Mouse (Mus musculus): Measurements from ENCODE around the gene Mkrn1. TPM values are rescaled to one million over a fixed set of nuclear protein-coding genes. Genes with fewer than 3 reads are reported as not detected.
"Not testable (repeated sequence)": the region's sequence is repeated elsewhere in the genome, so short reads cannot be mapped to it uniquely, and the experiment has no call there.

Mkrn1 gene
- polyA plus RNA-seq, 2 experiments = 116 to 198 TPM

- H3K36me3 ChIP-seq (replicated peaks; ENCODE audit: control insufficient read depth, insufficient read depth, low read depth) = no peaks in the 10 kb centered on the region
- H3K9me3 ChIP-seq (ENCODE audit: control insufficient read depth, low read length) = no peaks in the 10 kb centered on the region
- 54% methylated on average over 7 of the region's 7 CpGs for WGBS (ENCODE audit: insufficient replicate concordance)
- peak overlapping the region; percentile 36 for H3K4me2 ChIP-seq (ENCODE audit: low read depth)
- H3K9ac ChIP-seq (replicated peaks) = peak overlapping the region; percentile 19; the same call in 1 of the 2 replicates
- H3K4me3 ChIP-seq (ENCODE audit: insufficient read depth in 1 of 2, low read depth in 2 of 2, low read length in 2 of 2) = no peak overlapping the region
- TF ChIP-seq EP300 (IDR thresholded peaks at IDR 0.05; ENCODE audit: low read depth) = peak; percentile 88
- no peak for TF ChIP-seq CTCF (IDR thresholded peaks at IDR 0.05; ENCODE audit: low read depth)
- H3K27me3 ChIP-seq (ENCODE audit: control insufficient read depth, insufficient read depth, low read length) = peaks cover 4% of the 10 kb centered on the region; the same call in 1 of the 2 replicates
- ATAC-seq (ENCODE audit: insufficient read depth) = peak; percentile 35
- H3K4me1 ChIP-seq (replicated peaks; ENCODE audit: control insufficient read depth in 2 of 2, insufficient read depth in 2 of 2, low read length in 1 of 2) = peaks cover 65 to 68% of the 10 kb centered on the region in 2 experiments
- DNase-seq (ENCODE audit: low read depth in 3 of 3, low spot score in 3 of 3) = peak; percentile 71 to 83 (median 80)
- H3K27ac ChIP-seq = peak overlapping the region; percentile 78
These were observed 3.4 kb upstream of the Mkrn1 start for GRCm38 (mm10) chr6:39423686-39424085.

GRCm38 (mm10) chr6:39423130-39423551 is 2.9 kb upstream of the Mkrn1 start:
- ATAC-seq (ENCODE audit: insufficient read depth) (no peak), DNase-seq (ENCODE audit: low read depth in 3 of 3, low spot score in 3 of 3) (no peak)
- Histone ChIP-seq H3K4me2 (ENCODE audit: low read depth) (peak overlapping the region; percentile 36), H3K27me3 (ENCODE audit: control insufficient read depth, insufficient read depth, low read length) (peaks cover 8% of the 10 kb centered on the region), H3K27ac (peak overlapping the region; percentile 78), H3K9me3 (ENCODE audit: control insufficient read depth, low read length) (no peaks in the 10 kb centered on the region), H3K36me3 (replicated peaks; ENCODE audit: control insufficient read depth, insufficient read depth, low read depth) (no peaks in the 10 kb centered on the region; the same call in 1 of the 2 replicates), H3K9ac (replicated peaks) (peak overlapping the region; percentile 19), H3K4me3 (ENCODE audit: insufficient read depth in 1 of 2, low read depth in 2 of 2, low read length in 2 of 2) (peak overlapping the region in 1 of 2 experiments; percentile 2; a peak in 1 of 4 replicates), H3K4me1 (replicated peaks; ENCODE audit: control insufficient read depth in 2 of 2, insufficient read depth in 2 of 2, low read length in 1 of 2) (peaks cover 63 to 67% of the 10 kb centered on the region in 2 experiments)
- TF ChIP-seq EP300 (IDR thresholded peaks at IDR 0.05; ENCODE audit: low read depth) (peak; percentile 48), CTCF (IDR thresholded peaks at IDR 0.05; ENCODE audit: low read depth) (no peak)
- WGBS (ENCODE audit: insufficient replicate concordance) = 43% methylated on average over 6 of the region's 6 CpGs

GRCm38 (mm10) chr6:39420867-39421266 is 605 bp upstream of the Mkrn1 start:
- DNase-seq (ENCODE audit: low read depth in 3 of 3, low spot score in 3 of 3) (no peak), ATAC-seq (ENCODE audit: insufficient read depth) (no peak)
- Histone ChIP-seq H3K36me3 (replicated peaks; ENCODE audit: control insufficient read depth, insufficient read depth, low read depth) (no peaks in the 10 kb centered on the region; the same call in 1 of the 2 replicates), H3K9me3 (ENCODE audit: control insufficient read depth, low read length) (no peaks in the 10 kb centered on the region), H3K4me1 (replicated peaks; ENCODE audit: control insufficient read depth in 2 of 2, insufficient read depth in 2 of 2, low read length in 1 of 2) (peaks cover 48 to 59% of the 10 kb centered on the region in 2 experiments), H3K4me3 (ENCODE audit: insufficient read depth in 1 of 2, low read depth in 2 of 2, low read length in 2 of 2) (peak overlapping the region; percentile 90 to 94; a peak in 3 of 4 replicates), H3K4me2 (ENCODE audit: low read depth) (peak overlapping the region; percentile 76), H3K27me3 (ENCODE audit: control insufficient read depth, insufficient read depth, low read length) (peaks cover 8% of the 10 kb centered on the region), H3K9ac (replicated peaks) (no peak overlapping the region; the same call in 1 of the 2 replicates), H3K27ac (peak overlapping the region; percentile 37; the same call in 1 of the 2 replicates)
- TF ChIP-seq CTCF (IDR thresholded peaks at IDR 0.05; ENCODE audit: low read depth) (no peak), EP300 (IDR thresholded peaks at IDR 0.05; ENCODE audit: low read depth) (no peak)
- WGBS (ENCODE audit: insufficient replicate concordance) = 46% methylated on average over 4 of the region's 4 CpGs

GRCm38 (mm10) chr6:39419386-39419850 is 844 bp downstream of the Mkrn1 start:
- TF ChIP-seq CTCF (IDR thresholded peaks at IDR 0.05; ENCODE audit: low read depth) = no peak
- TF ChIP-seq EP300 (IDR thresholded peaks at IDR 0.05; ENCODE audit: low read depth) = no peak
- peaks cover 8% of the 10 kb centered on the region for H3K27me3 ChIP-seq (ENCODE audit: control insufficient read depth, insufficient read depth, low read length)
- H3K9me3 ChIP-seq (ENCODE audit: control insufficient read depth, low read length) = no peaks in the 10 kb centered on the region
- no peaks in the 10 kb centered on the region; the same call in 1 of the 2 replicates for H3K36me3 ChIP-seq (replicated peaks; ENCODE audit: control insufficient read depth, insufficient read depth, low read depth)
- peak; percentile 1; the same call in 1 of the 2 replicates for ATAC-seq (ENCODE audit: insufficient read depth)
- peak overlapping the region; percentile 78 for H3K27ac ChIP-seq
- no peak for DNase-seq (ENCODE audit: low read depth in 3 of 3, low spot score in 3 of 3)
- under 1% methylated on average over 43 of the region's 43 CpGs for WGBS (ENCODE audit: insufficient replicate concordance)
- peaks cover 37 to 45% of the 10 kb centered on the region in 2 experiments for H3K4me1 ChIP-seq (replicated peaks; ENCODE audit: control insufficient read depth in 2 of 2, insufficient read depth in 2 of 2, low read length in 1 of 2)
- peak overlapping the region; percentile 82 for H3K9ac ChIP-seq (replicated peaks)
- H3K4me3 ChIP-seq (ENCODE audit: insufficient read depth in 1 of 2, low read depth in 2 of 2, low read length in 2 of 2) = peak overlapping the region; percentile 90 to 94
- H3K4me2 ChIP-seq (ENCODE audit: low read depth) = peak overlapping the region; percentile 76

GRCm38 (mm10) chr6:39416654-39417053 is 3.6 kb downstream of the Mkrn1 start:
- peak overlapping the region; percentile 34; the same call in 1 of the 2 replicates for H3K9ac ChIP-seq (replicated peaks)
- H3K36me3 ChIP-seq (replicated peaks; ENCODE audit: control insufficient read depth, insufficient read depth, low read depth); H3K9me3 ChIP-seq (ENCODE audit: control insufficient read depth, low read length); H3K27me3 ChIP-seq (ENCODE audit: control insufficient read depth, insufficient read depth, low read length); DNase-seq (ENCODE audit: low read depth in 3 of 3, low spot score in 3 of 3); ATAC-seq (ENCODE audit: insufficient read depth): not testable (repeated sequence)
- H3K4me2 ChIP-seq (ENCODE audit: low read depth) = peak overlapping the region; percentile 57
- peak; percentile 16; the same call in 1 of the 2 replicates for TF ChIP-seq CTCF (IDR thresholded peaks at IDR 0.05; ENCODE audit: low read depth)
- H3K4me1 ChIP-seq (replicated peaks; ENCODE audit: control insufficient read depth in 2 of 2, insufficient read depth in 2 of 2, low read length in 1 of 2) = peaks cover 13 to 23% of the 10 kb centered on the region in 2 experiments
- peak overlapping the region; percentile 43 for H3K27ac ChIP-seq
- peak overlapping the region; percentile 33 to 90; a peak in 2 of 4 replicates for H3K4me3 ChIP-seq (ENCODE audit: insufficient read depth in 1 of 2, low read depth in 2 of 2, low read length in 2 of 2)
